Mouse (Mus musculus): Measurements from ENCODE around the gene Sult1a1. TPM values are rescaled to one million over a fixed set of nuclear protein-coding genes. Genes with fewer than 3 reads are reported as not detected.
A peak's percentile ranks its signal among the peaks of the same experiment; 100 is the strongest.

The Sult1a1 gene
- polyA plus RNA-seq, 1 experiment from 2014 or later, result 0.44 TPM

DNA sequence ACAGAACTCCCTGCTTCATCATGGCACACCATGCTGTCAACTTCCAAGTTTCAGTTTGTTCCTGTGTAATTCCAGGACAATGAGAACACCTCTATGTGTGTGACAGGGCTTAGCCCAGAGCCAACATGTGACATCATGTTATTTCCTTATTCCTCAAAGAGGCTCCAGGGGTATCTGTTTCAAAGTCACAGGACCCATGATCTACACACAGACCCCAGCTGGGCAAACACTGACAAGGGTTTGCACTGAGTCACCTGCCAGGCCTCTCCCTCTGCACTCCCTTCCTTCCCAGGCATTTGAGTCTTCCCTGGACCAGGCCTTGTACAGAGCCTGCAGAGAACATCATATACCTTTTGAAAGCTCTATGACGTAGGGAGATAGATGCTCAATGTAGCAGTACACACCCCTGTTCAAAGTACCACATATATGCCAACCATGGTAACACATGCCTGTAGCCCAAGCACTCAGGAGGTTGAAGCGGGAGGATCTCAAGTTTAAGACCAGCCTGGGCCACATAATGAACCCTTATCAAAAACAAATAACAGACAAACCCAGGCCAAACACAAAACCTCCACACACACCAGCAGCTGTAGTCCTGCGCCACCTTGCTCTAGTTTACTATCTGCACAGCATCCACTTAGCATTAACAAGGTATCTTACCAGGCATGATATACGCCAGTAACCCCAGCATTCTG, 45.3 kb downstream of the Sult1a1 start, which contains the start of gene Nupr1:
TSS of gene Nupr1 (minus strand) at position 38 of the 695 bp plus-strand sequence.
- Histone ChIP-seq H3K36me3 (ENCODE audit: control insufficient read depth, insufficient read depth, low read length) (no peaks in the 10 kb centered on the region), H3K27ac (ENCODE audit: low read depth, low read length) (no peak within 1 kb of the TSS), H3K9ac (ENCODE audit: low read depth, low read length) (no peak within 1 kb of the TSS), H3K9me3 (ENCODE audit: control insufficient read depth, low read length) (no peaks in the 10 kb centered on the region), H3K4me1 (replicated peaks; ENCODE audit: control insufficient read depth, insufficient read depth, low read length) (peaks cover 8% of the 10 kb centered on the region; the same call in 1 of the 2 replicates), H3K4me3 (ENCODE audit: low read depth, low read length) (no peak within 1 kb of the TSS), H3K4me2 (no peak within 1 kb of the TSS), H3K27me3 (replicated peaks; ENCODE audit: control insufficient read depth, insufficient read depth, low read length) (no peaks in the 10 kb centered on the region)
- WGBS, result 90% methylated on average over 4 of the region's 4 CpGs
- no peak for ATAC-seq (replicated peaks; ENCODE audit: low FRiP score)
- DNase-seq (ENCODE audit: low spot score), result no peak

DNA sequence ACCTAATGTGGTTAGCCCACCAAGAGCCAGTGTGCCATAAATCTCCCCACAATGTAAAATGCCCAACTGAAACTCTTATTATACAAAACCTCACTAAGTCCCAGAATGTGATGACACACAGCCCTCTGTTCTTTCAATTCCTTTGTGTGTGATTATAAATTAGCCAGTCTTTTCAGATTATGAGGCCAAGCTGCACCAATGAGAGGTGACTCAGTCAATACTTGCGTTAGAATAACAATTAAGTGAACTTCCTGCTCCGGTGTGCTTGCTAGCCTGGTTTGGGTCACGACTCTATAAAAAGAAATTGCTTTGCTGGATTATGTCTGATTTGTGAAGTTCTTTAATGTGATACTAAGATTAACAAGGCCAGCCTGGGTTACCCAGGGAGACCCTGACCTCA, 46.3 kb downstream of the Sult1a1 start:
- no peak overlapping the region for H3K4me2 ChIP-seq
- no peak overlapping the region for H3K27ac ChIP-seq (ENCODE audit: low read depth, low read length)
- ATAC-seq (replicated peaks; ENCODE audit: low FRiP score) (no peak), DNase-seq (ENCODE audit: low spot score) (no peak)
- H3K9me3 ChIP-seq (ENCODE audit: control insufficient read depth, low read length), result no peaks in the 10 kb centered on the region
- H3K9ac ChIP-seq (ENCODE audit: low read depth, low read length), result no peak overlapping the region
- no peak overlapping the region for H3K4me3 ChIP-seq (ENCODE audit: low read depth, low read length)
- no peaks in the 10 kb centered on the region for H3K27me3 ChIP-seq (replicated peaks; ENCODE audit: control insufficient read depth, insufficient read depth, low read length)
- 63% methylated on average over 3 of the region's 3 CpGs for WGBS
- H3K36me3 ChIP-seq (ENCODE audit: control insufficient read depth, insufficient read depth, low read length), result no peaks in the 10 kb centered on the region
- peaks cover 16% of the 10 kb centered on the region; the same call in 1 of the 2 replicates for H3K4me1 ChIP-seq (replicated peaks; ENCODE audit: control insufficient read depth, insufficient read depth, low read length)

DNA sequence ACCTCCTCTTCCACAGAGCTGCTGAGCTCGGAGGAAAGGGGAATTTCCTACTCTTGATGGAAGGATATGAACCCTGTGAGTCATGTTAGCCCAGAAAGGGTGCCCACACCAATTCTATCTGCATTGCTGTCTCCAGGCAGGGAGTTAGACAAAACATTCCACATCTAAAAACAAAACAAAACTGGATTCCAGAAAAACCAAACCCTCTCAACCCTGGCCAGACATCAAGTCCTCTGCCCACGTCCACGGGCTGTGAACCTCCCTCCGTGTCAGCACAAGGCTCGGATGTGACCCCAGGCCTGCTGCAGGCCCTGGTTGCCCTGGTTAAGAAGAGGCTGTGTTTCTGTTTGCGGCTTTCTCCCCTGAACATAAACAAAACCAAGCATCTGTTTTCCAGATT, 48.1 kb downstream of the Sult1a1 start:
- H3K4me2 ChIP-seq, result no peak overlapping the region
- no peak for DNase-seq (ENCODE audit: low spot score)
- H3K27ac ChIP-seq (ENCODE audit: low read depth, low read length), result no peak overlapping the region
- H3K4me1 ChIP-seq (replicated peaks; ENCODE audit: control insufficient read depth, insufficient read depth, low read length), result peaks cover 22% of the 10 kb centered on the region
- 70% methylated on average over 6 of the region's 6 CpGs for WGBS
- no peaks in the 10 kb centered on the region for H3K9me3 ChIP-seq (ENCODE audit: control insufficient read depth, low read length)
- H3K36me3 ChIP-seq (ENCODE audit: control insufficient read depth, insufficient read depth, low read length), result no peaks in the 10 kb centered on the region
- no peak overlapping the region for H3K4me3 ChIP-seq (ENCODE audit: low read depth, low read length)
- H3K9ac ChIP-seq (ENCODE audit: low read depth, low read length), result no peak overlapping the region
- no peaks in the 10 kb centered on the region for H3K27me3 ChIP-seq (replicated peaks; ENCODE audit: control insufficient read depth, insufficient read depth, low read length)
- no peak for ATAC-seq (replicated peaks; ENCODE audit: low FRiP score)

GRCm38 (mm10) chr7:126625807-126626600, 50.2 kb downstream of the Sult1a1 start:
- no peak overlapping the region for H3K9ac ChIP-seq (ENCODE audit: low read depth, low read length)
- no peak overlapping the region for H3K27ac ChIP-seq (ENCODE audit: low read depth, low read length)
- no peaks in the 10 kb centered on the region for H3K27me3 ChIP-seq (replicated peaks; ENCODE audit: control insufficient read depth, insufficient read depth, low read length)
- no peaks in the 10 kb centered on the region for H3K9me3 ChIP-seq (ENCODE audit: control insufficient read depth, low read length)
- H3K36me3 ChIP-seq (ENCODE audit: control insufficient read depth, insufficient read depth, low read length), result no peaks in the 10 kb centered on the region
- peaks cover 33% of the 10 kb centered on the region for H3K4me1 ChIP-seq (replicated peaks; ENCODE audit: control insufficient read depth, insufficient read depth, low read length)
- no peak overlapping the region for H3K4me3 ChIP-seq (ENCODE audit: low read depth, low read length)
- DNase-seq (ENCODE audit: low spot score) (no peak), ATAC-seq (replicated peaks; ENCODE audit: low FRiP score) (no peak)
- 80% methylated on average over 3 of the region's 3 CpGs for WGBS
- H3K4me2 ChIP-seq, result peak overlapping the region; percentile 5

GRCm38 (mm10) chr7:126625369-126625768, 50.9 kb downstream of the Sult1a1 start:
- Histone ChIP-seq H3K4me1 (replicated peaks; ENCODE audit: control insufficient read depth, insufficient read depth, low read length) (peaks cover 33% of the 10 kb centered on the region), H3K4me3 (ENCODE audit: low read depth, low read length) (no peak overlapping the region), H3K27ac (ENCODE audit: low read depth, low read length) (no peak overlapping the region), H3K9me3 (ENCODE audit: control insufficient read depth, low read length) (no peaks in the 10 kb centered on the region), H3K36me3 (ENCODE audit: control insufficient read depth, insufficient read depth, low read length) (no peaks in the 10 kb centered on the region), H3K4me2 (peak overlapping the region; percentile 5), H3K27me3 (replicated peaks; ENCODE audit: control insufficient read depth, insufficient read depth, low read length) (no peaks in the 10 kb centered on the region), H3K9ac (ENCODE audit: low read depth, low read length) (no peak overlapping the region)
- peak; percentile 49 for DNase-seq (ENCODE audit: low spot score)
- ATAC-seq (replicated peaks; ENCODE audit: low FRiP score), result peak; percentile 82
- WGBS, result 42% methylated on average over 6 of the region's 6 CpGs

- Histone ChIP-seq H3K4me1 (replicated peaks; ENCODE audit: control insufficient read depth, insufficient read depth, low read length) (peaks cover 33% of the 10 kb centered on the region), H3K36me3 (ENCODE audit: control insufficient read depth, insufficient read depth, low read length) (no peaks in the 10 kb centered on the region), H3K9ac (ENCODE audit: low read depth, low read length) (no peak overlapping the region), H3K4me2 (peak overlapping the region; percentile 5), H3K27ac (ENCODE audit: low read depth, low read length) (no peak overlapping the region), H3K4me3 (ENCODE audit: low read depth, low read length) (no peak overlapping the region), H3K27me3 (replicated peaks; ENCODE audit: control insufficient read depth, insufficient read depth, low read length) (no peaks in the 10 kb centered on the region), H3K9me3 (ENCODE audit: control insufficient read depth, low read length) (no peaks in the 10 kb centered on the region)
- no peak for DNase-seq (ENCODE audit: low spot score)
- WGBS, result 71% methylated on average over 16 of the region's 16 CpGs
- ATAC-seq (replicated peaks; ENCODE audit: low FRiP score), result no peak
Observed at GRCm38 (mm10) chr7:126624774-126625173, 51.5 kb downstream of the Sult1a1 start.

GRCm38 (mm10) chr7:126623381-126623780, 52.9 kb downstream of the Sult1a1 start:
- H3K4me1 ChIP-seq (replicated peaks; ENCODE audit: control insufficient read depth, insufficient read depth, low read length), result peaks cover 33% of the 10 kb centered on the region
- DNase-seq (ENCODE audit: low spot score) (no peak), ATAC-seq (replicated peaks; ENCODE audit: low FRiP score) (no peak)
- no peak overlapping the region for H3K9ac ChIP-seq (ENCODE audit: low read depth, low read length)
- 42% methylated on average over 1 of the region's 1 CpGs for WGBS
- H3K36me3 ChIP-seq (ENCODE audit: control insufficient read depth, insufficient read depth, low read length), result no peaks in the 10 kb centered on the region
- H3K27ac ChIP-seq (ENCODE audit: low read depth, low read length), result no peak overlapping the region
- no peaks in the 10 kb centered on the region for H3K27me3 ChIP-seq (replicated peaks; ENCODE audit: control insufficient read depth, insufficient read depth, low read length)
- peak overlapping the region; percentile 24; the same call in 1 of the 2 replicates for H3K4me2 ChIP-seq
- H3K9me3 ChIP-seq (ENCODE audit: control insufficient read depth, low read length), result no peaks in the 10 kb centered on the region
- no peak overlapping the region for H3K4me3 ChIP-seq (ENCODE audit: low read depth, low read length)

Measured in liver, embryonic 11.5 days (tissue).